ENCODE assay signal across 10 mouse cellular contexts in the genomic region with DNA sequence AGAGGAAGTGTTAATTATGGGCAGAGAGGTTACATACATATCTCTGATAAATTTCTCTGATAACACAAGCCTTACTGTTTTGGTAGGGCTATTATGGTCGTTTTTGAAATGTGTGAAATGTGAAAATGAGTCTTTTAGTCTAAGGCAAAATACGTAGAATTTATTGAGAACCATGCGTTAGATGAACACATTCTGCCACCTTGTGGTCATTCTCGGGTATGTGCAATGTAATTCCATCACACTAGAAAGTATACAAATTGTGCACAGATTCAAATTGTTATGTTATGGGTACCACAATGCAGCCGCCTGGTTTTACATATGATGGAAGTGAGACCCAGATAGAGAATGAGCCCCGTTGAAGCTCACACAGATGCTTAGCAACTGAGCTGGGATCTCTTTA.
DNase-seq lines count a peak whose midpoint lies in the region; ATAC-seq and TF ChIP-seq lines count a peak whose summit lies in the region.
"Had no signal": no experiment of that assay in that cellular context is flagged by ENCODE, and none has a peak within 500 bp of the region (broad histone marks: within the 10 kb centered on the region; RNA-seq: fewer than 3 reads in every experiment).

No protein-coding gene starts in this region.

- 18% methylated on average over 6 of the region's 6 CpGs for WGBS in forebrain, postnatal 0 days
- 14% methylated on average over 6 of the region's 6 CpGs for WGBS in forebrain, embryonic 12.5 days
- WGBS in lung, postnatal 0 days, result 15% methylated on average over 6 of the region's 6 CpGs

- TF ChIP-seq CTCF in forebrain, postnatal 0 days (IDR thresholded peaks at IDR 0.05; ENCODE audit: low read depth), result peak; percentile 75
- TF ChIP-seq CTCF in lung, postnatal 0 days (IDR thresholded peaks at IDR 0.05), result peak; percentile 62

- no peak overlapping the region for H3K9ac ChIP-seq in forebrain, postnatal 0 days
- no peak overlapping the region for H3K9ac ChIP-seq in forebrain, embryonic 12.5 days
- no peak overlapping the region for H3K9ac ChIP-seq in lung, postnatal 0 days (replicated peaks; ENCODE audit: low read depth)
- H3K9ac ChIP-seq: limb, embryonic 15.5 days had no signal

- no peaks in the 10 kb centered on the region for H3K36me3 ChIP-seq in forebrain, postnatal 0 days (ENCODE audit: insufficient read depth)
- H3K36me3 ChIP-seq in forebrain, embryonic 12.5 days (replicated peaks), result no peaks in the 10 kb centered on the region
- no peaks in the 10 kb centered on the region for H3K36me3 ChIP-seq in lung, postnatal 0 days (ENCODE audit: insufficient read depth, low read length)
- H3K36me3 ChIP-seq: limb, embryonic 15.5 days had no signal

- TF ChIP-seq EP300 in lung, postnatal 0 days (IDR thresholded peaks at IDR 0.05), result no peak

- H3K9me3 ChIP-seq in forebrain, postnatal 0 days (ENCODE audit: low read length), result no peaks in the 10 kb centered on the region
- no peaks in the 10 kb centered on the region for H3K9me3 ChIP-seq in forebrain, embryonic 12.5 days
- no peaks in the 10 kb centered on the region for H3K9me3 ChIP-seq in lung, postnatal 0 days (ENCODE audit: low read length)
- H3K9me3 ChIP-seq: limb, embryonic 15.5 days had no signal

- no peak overlapping the region for H3K27ac ChIP-seq in forebrain, postnatal 0 days (ENCODE audit: low read depth, low read length)
- H3K27ac ChIP-seq in forebrain, embryonic 12.5 days, result no peak overlapping the region
- no peak overlapping the region for H3K27ac ChIP-seq in lung, postnatal 0 days (ENCODE audit: low read length)
- H3K27ac ChIP-seq: limb, embryonic 15.5 days had no signal

- no peak; the same call in 1 of the 2 replicates for ATAC-seq in forebrain, postnatal 0 days
- ATAC-seq in forebrain, embryonic 12.5 days (ENCODE audit: low FRiP score), result no peak
- ATAC-seq in lung, postnatal 0 days, result no peak

- H3K4me3 ChIP-seq in forebrain, postnatal 0 days (ENCODE audit: low read depth, low read length), result no peak overlapping the region
- H3K4me3 ChIP-seq in forebrain, embryonic 12.5 days (replicated peaks), result no peak overlapping the region
- no peak overlapping the region for H3K4me3 ChIP-seq in lung, postnatal 0 days (ENCODE audit: low read depth, low read length)
- H3K4me3 ChIP-seq: erythroblast, embryonic 14.5 days; limb, embryonic 15.5 days had no signal

- no peaks in the 10 kb centered on the region for H3K27me3 ChIP-seq in forebrain, postnatal 0 days (ENCODE audit: insufficient read depth, low read length)
- H3K27me3 ChIP-seq in forebrain, embryonic 12.5 days, result no peaks in the 10 kb centered on the region
- no peaks in the 10 kb centered on the region for H3K27me3 ChIP-seq in lung, postnatal 0 days (replicated peaks; ENCODE audit: insufficient read depth, low read length)
- H3K27me3 ChIP-seq: limb, embryonic 15.5 days had no signal

- H3K4me2 ChIP-seq in forebrain, postnatal 0 days (ENCODE audit: low read depth), result no peak overlapping the region
- H3K4me2 ChIP-seq in forebrain, embryonic 12.5 days, result no peak overlapping the region
- H3K4me2 ChIP-seq in lung, postnatal 0 days (replicated peaks; ENCODE audit: low read depth, low read length), result no peak overlapping the region
- H3K4me2 ChIP-seq: limb, embryonic 15.5 days had no signal

- peak; percentile 74 for DNase-seq in forebrain, postnatal 0 days
- peak; percentile 7 for DNase-seq in lung, postnatal 0 days (ENCODE audit: low spot score)
- no peak for DNase-seq in lung, postnatal 25 days (ENCODE audit: low spot score)
- DNase-seq in cerebellum, postnatal 14 days, result peak; percentile 27 to 37
- peak; percentile 10 for DNase-seq in lung, postnatal 36 days
- DNase-seq in T-cell, adult 2 months (ENCODE audit: low spot score), result no peak
- DNase-seq in natural killer cell, adult 2 months (ENCODE audit: low spot score in 2 of 2), result no peak

- no peaks in the 10 kb centered on the region for H3K4me1 ChIP-seq in forebrain, postnatal 0 days (ENCODE audit: insufficient read depth)
- no peaks in the 10 kb centered on the region for H3K4me1 ChIP-seq in forebrain, embryonic 12.5 days
- no peaks in the 10 kb centered on the region for H3K4me1 ChIP-seq in lung, postnatal 0 days (ENCODE audit: insufficient read depth, low read depth, low read length)
- H3K4me1 ChIP-seq: limb, embryonic 15.5 days had no signal

Comparison
In these comparisons a context has a peak if more than half of its experiments do, and no peak if none do; other contexts are left out.
1. DNase-seq: peak in forebrain, postnatal 0 days (single experiment), lung, postnatal 0 days (single experiment), cerebellum, postnatal 14 days (2 of 2) and lung, postnatal 36 days (single experiment); none in lung, postnatal 25 days (single experiment), T-cell, adult 2 months (single experiment) and natural killer cell, adult 2 months (0 of 2).